Mouse (Mus musculus) hindbrain, embryonic 15.5 days (tissue): Measurements from ENCODE around the gene Gm21958. TPM values are rescaled to one million over a fixed set of nuclear protein-coding genes. Genes with fewer than 3 reads are reported as not detected.

Experiments used
- ATAC-seq: fragments of 200-750 bp; cut with Nextera tagmentation; 2 replicates; pipeline ENCODE4 v1.8.0; 2017; ENCODE audit warnings: low read depth, moderate number of reproducible peaks, moderate TSS enrichment; ENCODE audit not compliant: low FRiP score
- H3K27ac ChIP-seq: fragments of 300-500 bp; sonication (generic); replicated peaks from 2 replicates; pipeline ENCODE4 v1.5.1; 2015; ENCODE audit warnings: mild to moderate bottlenecking, inconsistent platforms
- H3K27me3 ChIP-seq: fragments of 300-500 bp; sonication (generic); 2 replicates; pipeline ENCODE4 v1.6.1; 2015; ENCODE audit warnings: control low read depth, inconsistent platforms
- H3K36me3 ChIP-seq: fragments of 300-500 bp; sonication (generic); 2 replicates; pipeline ENCODE4 v1.6.1; 2015; ENCODE audit warnings: control low read depth, inconsistent platforms
- H3K4me1 ChIP-seq: fragments of 300-500 bp; sonication (generic); replicated peaks from 2 replicates; pipeline ENCODE4 v1.6.1; 2015; ENCODE audit warnings: control low read depth, inconsistent platforms
- H3K4me2 ChIP-seq: fragments of 300-500 bp; sonication (generic); 2 replicates; pipeline ENCODE4 v1.6.1; 2015; ENCODE audit warnings: moderate library complexity, mild to moderate bottlenecking, inconsistent platforms
- H3K4me3 ChIP-seq: fragments of 300-500 bp; sonication (generic); 2 replicates; pipeline ENCODE4 v1.5.1; 2015; ENCODE audit warnings: mild to moderate bottlenecking, inconsistent platforms
- H3K9ac ChIP-seq: fragments of 300-500 bp; sonication (generic); 2 replicates; pipeline ENCODE4 v1.6.1; 2015; ENCODE audit warnings: inconsistent platforms
- H3K9me3 ChIP-seq: fragments of 300-500 bp; sonication (generic); 2 replicates; pipeline ENCODE4 v1.6.1; 2016; ENCODE audit warnings: control low read depth, inconsistent platforms
- WGBS: fragments of 180-500 bp; shearing (Covaris S2); methylation state at CpG from one replicate; pipeline ENCODE4 v1.1.7; 2015; 5-methylcytosine and 5-hydroxymethylcytosine counted together
- polyA plus RNA-seq: library from polyadenylated mRNA; unstranded; fragments of >200 nt; fragmentation: Nextera tagmentation; extraction: Ambion mirVana; gene quantifications from 2 replicates; pipeline ENCODE4 v1.2.1, GENCODE M21; 2015

Gene Gm21958
- polyA plus RNA-seq, 1 experiment from 2014 or later: 0.41 TPM

DNA sequence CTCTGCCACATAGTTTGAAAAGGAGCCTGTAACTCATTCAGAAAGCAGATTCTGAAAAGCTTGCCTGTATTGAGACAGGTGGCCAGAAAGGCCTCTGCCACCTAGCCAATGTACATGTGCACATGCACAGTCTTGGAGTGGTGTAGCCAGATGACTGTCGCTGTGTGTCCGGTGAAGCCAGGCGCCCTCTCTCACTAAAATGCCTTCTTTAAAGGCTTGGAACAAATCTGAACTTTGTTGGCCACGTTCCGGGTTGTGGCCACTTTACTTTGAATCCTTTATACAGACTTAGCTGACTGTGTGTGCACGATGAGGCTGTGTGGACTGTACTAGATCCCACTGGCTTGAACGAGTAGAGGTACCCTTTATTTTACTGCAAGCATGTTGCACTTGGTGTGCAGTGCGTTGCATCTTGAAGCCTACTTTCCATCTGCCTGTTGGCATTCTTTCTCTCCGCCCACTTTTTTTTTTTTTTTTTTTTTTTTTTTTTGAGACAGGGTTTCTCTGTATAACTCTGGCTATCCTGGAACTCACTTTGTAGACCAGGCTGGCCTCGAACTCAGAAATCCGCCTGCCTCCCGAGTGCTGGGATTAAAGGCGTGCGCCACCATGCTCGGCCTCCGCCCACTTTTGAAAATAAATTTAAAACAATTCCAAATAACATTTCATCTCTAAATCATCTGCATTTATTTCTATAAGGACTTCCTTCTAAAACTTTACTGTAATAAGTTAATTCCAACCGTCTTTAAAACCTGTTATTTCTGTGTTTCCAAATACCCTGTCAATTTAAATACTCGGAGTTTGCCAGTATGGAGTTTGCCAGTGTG, 22.2 kb upstream of the Gm21958 start:
- no peak for ATAC-seq
- Histone ChIP-seq H3K4me3 (peak overlapping the region; percentile 81), H3K9ac (peak overlapping the region; percentile 98), H3K27ac (peak overlapping the region; percentile 99), H3K36me3 (peaks cover 27% of the 10 kb centered on the region), H3K4me1 (peaks cover 23% of the 10 kb centered on the region), H3K4me2 (peak overlapping the region; percentile 70), H3K27me3 (no peaks in the 10 kb centered on the region), H3K9me3 (no peaks in the 10 kb centered on the region)
- 56% methylated on average over 18 of the region's 18 CpGs for WGBS

GRCm38 (mm10) chr3:54735247-54736046, 21.3 kb upstream of the Gm21958 start, which contains the start of the genes Exosc8 and Alg5:
Gene Exosc8 (minus strand): TSS chr3:54735393.
Gene Alg5 (plus strand): TSS chr3:54735539.
- WGBS: under 1% methylated on average over 59 of the region's 65 CpGs
- H3K27ac ChIP-seq: peak within 1 kb of the TSS; percentile 99
- ATAC-seq: peak; percentile 94
- H3K4me1 ChIP-seq: peaks cover 23% of the 10 kb centered on the region
- H3K36me3 ChIP-seq: peaks cover 25% of the 10 kb centered on the region
- peak within 1 kb of the TSS; percentile 70 for H3K4me2 ChIP-seq
- no peaks in the 10 kb centered on the region for H3K27me3 ChIP-seq
- H3K4me3 ChIP-seq: peak within 1 kb of the TSS; percentile 81
- no peaks in the 10 kb centered on the region for H3K9me3 ChIP-seq
- peak within 1 kb of the TSS; percentile 98 for H3K9ac ChIP-seq

DNA sequence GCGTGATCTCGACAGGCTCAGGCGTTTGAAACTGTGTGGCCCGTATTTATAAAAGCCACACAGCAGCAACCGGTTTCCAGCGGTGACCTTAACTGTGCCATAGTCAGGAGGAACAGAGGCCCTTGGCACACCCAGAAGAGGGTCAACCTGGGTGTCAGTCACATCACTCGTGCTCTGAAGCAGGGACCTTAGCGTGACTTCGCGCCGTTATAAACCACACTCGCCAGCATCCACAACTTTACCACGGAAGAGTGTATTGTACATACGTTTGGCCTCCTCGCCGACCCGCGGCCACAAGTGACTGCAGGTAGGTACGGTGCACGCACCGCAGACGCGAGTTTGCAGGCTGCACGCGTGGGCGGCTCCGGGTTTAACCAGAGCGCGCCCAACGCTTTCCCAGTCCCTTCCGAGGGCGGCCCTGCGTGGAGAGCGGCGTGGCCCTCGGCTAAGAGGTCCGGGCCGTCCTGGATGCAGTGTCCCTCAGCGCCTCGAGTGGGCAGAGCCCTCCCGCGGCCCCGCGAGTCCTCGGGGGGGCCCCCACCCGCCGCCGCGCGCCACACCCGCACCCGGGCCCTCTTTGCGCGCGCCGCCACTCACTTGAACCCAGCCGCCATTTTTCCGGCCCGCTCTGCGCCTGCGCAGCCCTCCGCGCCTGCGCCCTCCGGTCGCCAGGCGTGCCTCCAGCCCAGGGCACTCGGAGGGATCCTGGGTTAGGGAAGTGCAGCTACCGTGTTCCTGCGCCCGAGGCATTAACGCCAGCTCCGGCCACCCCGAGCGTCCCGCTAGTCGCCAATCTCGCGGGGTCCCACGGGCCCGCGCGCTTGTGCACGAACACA, 20.5 kb upstream of the Gm21958 start:
- H3K27me3 ChIP-seq: no peaks in the 10 kb centered on the region
- H3K36me3 ChIP-seq: peaks cover 29% of the 10 kb centered on the region
- H3K4me1 ChIP-seq: peaks cover 23% of the 10 kb centered on the region
- peak overlapping the region; percentile 81 for H3K4me3 ChIP-seq
- peak overlapping the region; percentile 70 for H3K4me2 ChIP-seq
- no peaks in the 10 kb centered on the region for H3K9me3 ChIP-seq
- peak; percentile 97 for ATAC-seq
- H3K9ac ChIP-seq: peak overlapping the region; percentile 98
- peak overlapping the region; percentile 99 for H3K27ac ChIP-seq
- WGBS: under 1% methylated on average over 82 of the region's 84 CpGs

DNA sequence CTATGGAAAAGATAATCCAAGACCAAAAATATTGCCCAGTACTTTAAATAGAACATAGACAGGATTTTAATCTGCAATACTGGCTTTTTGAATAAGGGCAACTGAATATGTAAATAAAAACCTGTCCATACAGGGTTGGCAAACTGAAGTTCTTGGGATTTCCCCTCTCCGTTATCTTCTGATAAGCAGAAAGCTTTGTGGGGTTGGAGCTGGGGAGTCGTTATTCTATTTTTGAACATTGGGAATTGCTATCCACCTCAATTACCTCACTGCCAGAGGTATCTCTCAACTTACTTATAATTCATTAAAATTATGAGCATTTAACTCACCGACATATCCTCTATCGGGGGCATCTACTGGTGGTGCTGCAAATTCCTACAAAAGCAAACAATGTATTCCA, 18.2 kb upstream of the Gm21958 start:
- peaks cover 42% of the 10 kb centered on the region for H3K36me3 ChIP-seq
- no peak for ATAC-seq
- WGBS: 97% methylated on average over 4 of the region's 4 CpGs

DNA sequence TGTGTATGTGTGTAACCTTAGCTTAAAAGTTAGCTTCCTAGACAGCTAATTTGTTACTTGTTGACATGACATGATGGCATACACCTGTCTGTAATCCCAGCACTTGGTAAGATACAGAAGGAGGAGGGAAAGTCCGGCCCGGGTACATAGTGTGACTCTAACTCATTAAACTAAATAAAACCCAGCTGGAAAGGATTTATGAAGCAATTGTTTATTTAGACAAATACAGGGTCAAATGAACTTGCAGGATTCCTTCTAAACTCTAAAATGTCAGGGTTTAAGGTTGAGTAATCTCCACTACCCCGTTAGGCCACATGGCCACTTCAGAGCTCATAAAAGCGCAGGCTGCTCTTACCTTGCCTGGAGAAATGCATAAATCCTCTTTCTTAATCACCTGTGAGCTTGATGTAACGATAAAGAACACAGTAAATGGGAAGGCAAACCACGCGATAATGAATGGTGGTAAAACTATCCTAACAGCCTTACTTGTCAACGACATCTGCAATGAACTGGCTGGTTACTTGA, 17.5 kb upstream of the Gm21958 start:
- ATAC-seq: no peak
- peaks cover 49% of the 10 kb centered on the region for H3K36me3 ChIP-seq
- peaks cover 23% of the 10 kb centered on the region for H3K4me1 ChIP-seq

More for the DNA sequence above, 18.2 kb upstream of the Gm21958 start:
- H3K4me2 ChIP-seq: no peak overlapping the region
- H3K4me1 ChIP-seq: peaks cover 23% of the 10 kb centered on the region
- no peak overlapping the region for H3K27ac ChIP-seq
- no peaks in the 10 kb centered on the region for H3K9me3 ChIP-seq
- no peak overlapping the region for H3K4me3 ChIP-seq
- no peaks in the 10 kb centered on the region for H3K27me3 ChIP-seq
- no peak overlapping the region for H3K9ac ChIP-seq

GRCm38 (mm10) chr3:54728100-54728499, 13.9 kb upstream of the Gm21958 start:
- Histone ChIP-seq H3K36me3 (peaks cover 60% of the 10 kb centered on the region), H3K4me1 (peaks cover 5% of the 10 kb centered on the region), H3K4me3 (no peak overlapping the region), H3K27ac (no peak overlapping the region), H3K27me3 (no peaks in the 10 kb centered on the region), H3K9ac (no peak overlapping the region), H3K4me2 (no peak overlapping the region), H3K9me3 (no peaks in the 10 kb centered on the region)
- WGBS: 98% methylated on average over 6 of the region's 6 CpGs
- ATAC-seq: no peak

More for the DNA sequence above, 17.5 kb upstream of the Gm21958 start:
- 92% methylated on average over 8 of the region's 8 CpGs for WGBS
- Histone ChIP-seq H3K4me3 (no peak overlapping the region), H3K9me3 (no peaks in the 10 kb centered on the region), H3K27me3 (no peaks in the 10 kb centered on the region), H3K4me2 (no peak overlapping the region), H3K27ac (no peak overlapping the region), H3K9ac (no peak overlapping the region)

- Histone ChIP-seq H3K9me3 (no peaks in the 10 kb centered on the region), H3K9ac (no peak overlapping the region), H3K4me3 (no peak overlapping the region), H3K4me1 (no peaks in the 10 kb centered on the region), H3K36me3 (peaks cover 65% of the 10 kb centered on the region), H3K27me3 (no peaks in the 10 kb centered on the region), H3K4me2 (no peak overlapping the region), H3K27ac (no peak overlapping the region)
- ATAC-seq: no peak
- 90% methylated on average over 2 of the region's 2 CpGs for WGBS
These were observed 13.4 kb upstream of the Gm21958 start for GRCm38 (mm10) chr3:54727588-54727987.

DNA sequence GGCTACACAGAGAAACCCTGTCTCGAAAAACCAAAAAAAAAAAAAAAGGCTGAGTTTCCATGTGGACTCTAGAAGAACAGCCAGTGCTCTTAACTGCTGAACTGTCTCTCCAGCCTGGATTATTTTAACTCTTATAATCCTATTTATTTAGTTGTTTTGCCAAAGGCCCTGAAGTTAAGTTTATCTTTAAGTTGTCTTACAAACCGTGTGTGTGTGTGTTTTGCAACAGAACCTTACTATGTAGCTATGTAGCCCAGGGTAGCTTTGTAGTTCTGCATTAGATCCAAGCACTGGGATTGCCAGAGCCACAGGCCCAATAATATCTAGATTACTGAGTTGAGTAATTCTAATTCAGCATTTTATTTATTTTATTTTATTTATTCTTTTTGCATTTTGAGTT, 11.2 kb upstream of the Gm21958 start:
- Histone ChIP-seq H3K9me3 (no peaks in the 10 kb centered on the region), H3K27ac (no peak overlapping the region), H3K4me3 (no peak overlapping the region), H3K4me1 (no peaks in the 10 kb centered on the region), H3K9ac (no peak overlapping the region), H3K4me2 (no peak overlapping the region), H3K27me3 (no peaks in the 10 kb centered on the region), H3K36me3 (peaks cover 67% of the 10 kb centered on the region)
- no peak for ATAC-seq
- WGBS: 91% methylated on average over 2 of the region's 2 CpGs

GRCm38 (mm10) chr3:54723741-54724500, 9.8 kb upstream of the Gm21958 start:
- no peak overlapping the region for H3K4me3 ChIP-seq
- no peaks in the 10 kb centered on the region for H3K27me3 ChIP-seq
- no peak overlapping the region for H3K4me2 ChIP-seq
- no peak overlapping the region for H3K27ac ChIP-seq
- no peaks in the 10 kb centered on the region for H3K9me3 ChIP-seq
- WGBS: 77% methylated on average over 10 of the region's 10 CpGs
- peaks cover 60% of the 10 kb centered on the region for H3K36me3 ChIP-seq
- no peak overlapping the region for H3K9ac ChIP-seq
- H3K4me1 ChIP-seq: no peaks in the 10 kb centered on the region
- no peak for ATAC-seq

GRCm38 (mm10) chr3:54718947-54719346, 4.8 kb upstream of the Gm21958 start:
- H3K9ac ChIP-seq: no peak overlapping the region
- no peaks in the 10 kb centered on the region for H3K9me3 ChIP-seq
- H3K27ac ChIP-seq: no peak overlapping the region
- ATAC-seq: no peak
- WGBS: 50% methylated on average over 3 of the region's 3 CpGs
- no peak overlapping the region for H3K4me3 ChIP-seq
- no peak overlapping the region for H3K4me2 ChIP-seq
- H3K36me3 ChIP-seq: peaks cover 73% of the 10 kb centered on the region
- H3K27me3 ChIP-seq: no peaks in the 10 kb centered on the region
- no peaks in the 10 kb centered on the region for H3K4me1 ChIP-seq

GRCm38 (mm10) chr3:54717348-54717747, 3.2 kb upstream of the Gm21958 start:
- ATAC-seq: no peak
- Histone ChIP-seq H3K27ac (no peak overlapping the region), H3K9me3 (no peaks in the 10 kb centered on the region), H3K4me1 (no peaks in the 10 kb centered on the region), H3K4me2 (no peak overlapping the region), H3K27me3 (no peaks in the 10 kb centered on the region), H3K4me3 (no peak overlapping the region), H3K9ac (no peak overlapping the region), H3K36me3 (peaks cover 67% of the 10 kb centered on the region)
- WGBS: 65% methylated on average over 6 of the region's 6 CpGs
